In the genomic region with DNA sequence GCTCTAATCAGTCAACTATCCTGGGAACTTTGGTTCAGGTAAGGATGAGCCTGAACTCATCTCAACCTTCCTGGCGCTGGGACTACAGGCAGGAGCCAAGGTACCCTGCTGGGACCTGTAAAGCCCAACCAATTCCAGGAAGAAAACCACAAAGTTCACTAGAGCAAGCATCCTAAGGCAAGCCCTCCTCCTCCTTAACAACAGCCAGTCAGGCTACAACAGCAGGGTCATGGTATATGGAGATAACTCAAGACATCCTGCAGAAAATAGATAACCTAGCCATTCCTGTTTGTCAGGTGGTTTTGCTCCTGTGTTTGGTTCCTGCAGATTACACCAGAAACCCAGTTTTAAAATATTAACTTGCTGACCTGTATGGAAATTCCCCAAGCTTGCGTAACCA, we compare ENCODE assay signal across 16 mouse cellular contexts.
"Had no signal": no experiment of that assay in that cellular context is flagged by ENCODE, and none has a peak within 500 bp of the region (broad histone marks: within the 10 kb centered on the region; RNA-seq: fewer than 3 reads in every experiment).

No protein-coding gene starts in this region.

- DNase-seq: midbrain, embryonic 14.5 days; retina, postnatal 1 day; right cerebral cortex, adult 18-20 months; right cerebral cortex, postnatal 25 days; right cerebral cortex, postnatal 4 days; spleen, adult 18-20 months; thymus, adult 18-20 months; thymus, postnatal 14 days; thymus, postnatal 36 days had no signal

- H3K27ac ChIP-seq: midbrain, embryonic 10.5 days; midbrain, embryonic 12.5 days; neural tube, embryonic 13.5 days; neural tube, embryonic 15.5 days had no signal

- H3K4me3 ChIP-seq: midbrain, embryonic 10.5 days; midbrain, embryonic 12.5 days; myocyte; neural tube, embryonic 13.5 days; neural tube, embryonic 15.5 days had no signal

- H3K9ac ChIP-seq: lung, embryonic 14.5 days; midbrain, embryonic 12.5 days; neural tube, embryonic 13.5 days; neural tube, embryonic 15.5 days had no signal

- H3K9me3 ChIP-seq: midbrain, embryonic 10.5 days; midbrain, embryonic 12.5 days; neural tube, embryonic 13.5 days; neural tube, embryonic 15.5 days had no signal

- H3K36me3 ChIP-seq: midbrain, embryonic 10.5 days; midbrain, embryonic 12.5 days; neural tube, embryonic 13.5 days; neural tube, embryonic 15.5 days had no signal

- H3K4me1 ChIP-seq: neural tube, embryonic 13.5 days; neural tube, embryonic 15.5 days had no signal

- H3K27me3 ChIP-seq: neural tube, embryonic 13.5 days; neural tube, embryonic 15.5 days had no signal

- H3K4me2 ChIP-seq: lung, embryonic 14.5 days; midbrain, embryonic 12.5 days; neural tube, embryonic 13.5 days; neural tube, embryonic 15.5 days had no signal

- ATAC-seq: midbrain, embryonic 16.5 days had no signal
